Mouse (Mus musculus) heart, postnatal 0 days (tissue): ENCODE measurements around the gene Gm36028. TPM values are rescaled to one million over a fixed set of nuclear protein-coding genes. Genes with fewer than 3 reads are reported as not detected.

ENCODE experiments used
- ATAC-seq: fragments of 200-750 bp; cut with Nextera tagmentation; 2 replicates; pipeline ENCODE4 v1.8.0; 2017; ENCODE audit warnings: low read depth, moderate number of reproducible peaks, moderate library complexity; ENCODE audit not compliant: insufficient read depth
- DNase-seq: peaks from one replicate; pipeline ENCODE4 v3.0.0-alpha.2; 2016; ENCODE audit warnings: low spot score
- H3K27ac ChIP-seq: fragments of 300-500 bp; sonication (generic); 2 replicates; pipeline ENCODE4 v1.5.1; 2014; ENCODE audit warnings: low read depth, mild to moderate bottlenecking
- H3K27me3 ChIP-seq: fragments of 300-500 bp; sonication (generic); 2 replicates; pipeline ENCODE4 v1.6.1; 2014; ENCODE audit warnings: low read length, mixed read lengths; ENCODE audit not compliant: control insufficient read depth, insufficient read depth
- H3K36me3 ChIP-seq: fragments of 300-500 bp; sonication (generic); replicated peaks from 2 replicates; pipeline ENCODE4 v1.6.1; 2014; ENCODE audit warnings: low read length, mixed read lengths; ENCODE audit not compliant: control insufficient read depth, insufficient read depth
- H3K4me1 ChIP-seq: fragments of 300-500 bp; sonication (generic); 2 replicates; pipeline ENCODE4 v1.6.1; 2014; ENCODE audit warnings: antibody characterized with exemption; ENCODE audit not compliant: control insufficient read depth, insufficient read depth
- H3K4me2 ChIP-seq: fragments of 300-500 bp; sonication (generic); 2 replicates; pipeline ENCODE4 v1.6.1; 2014; ENCODE audit warnings: low read depth, mild to moderate bottlenecking, low read length, moderate library complexity
- H3K4me3 ChIP-seq: fragments of 300-500 bp; sonication (generic); 2 replicates; pipeline ENCODE4 v1.5.1; 2014; ENCODE audit warnings: low read depth, low read length
- H3K9ac ChIP-seq: fragments of 300-500 bp; sonication (generic); replicated peaks from 2 replicates; pipeline ENCODE4 v1.6.1; 2014; ENCODE audit warnings: low read depth, low read length, mixed read lengths
- H3K9me3 ChIP-seq: fragments of 300-500 bp; sonication (generic); replicated peaks from 2 replicates; pipeline ENCODE4 v1.6.1; 2016; ENCODE audit warnings: low read length; ENCODE audit not compliant: control insufficient read depth
- CTCF ChIP-seq: IDR thresholded peaks from 2 replicates; pipeline ENCODE4 v1.5.1; 2016; ENCODE audit warnings: antibody characterized with exemption, control low read depth, low read depth
- EP300 ChIP-seq: IDR thresholded peaks from 2 replicates; pipeline ENCODE4 v1.6.1; 2016; ENCODE audit warnings: antibody characterized with exemption, low read depth
- WGBS: fragments of 180-500 bp; shearing (Covaris S2); extraction: QIAGEN DNeasy Blood & Tissue Kit; methylation state at CpG from one replicate; pipeline ENCODE4 v1.1.7; 2014; 5-methylcytosine and 5-hydroxymethylcytosine counted together
- polyA plus RNA-seq: library from polyadenylated mRNA; unstranded; fragments of >200 nt; fragmentation: Nextera tagmentation; extraction: Ambion mirVana; gene quantifications from 2 replicates; pipeline ENCODE4 v1.2.1, GENCODE M21; 2015
- total RNA-seq: library from RNA; depleted of rRNA; stranded (reverse); fragments of >200 nt; gene quantifications from 2 replicates; pipeline ENCODE4 v1.2.3, GENCODE M21; 2014; ENCODE audit warnings: low replicate concordance; rRNA removed

Gm36028 gene
- total RNA-seq = 3.7 and 8.4 TPM in 2 replicates
- polyA plus RNA-seq = 3.5 and 4.2 TPM in 2 replicates

GRCm38 (mm10) chr16:37861029-37861428, at the start of gene Gm36028:
Gene Gm36028 (minus strand): TSS chr16:37861146.
- ATAC-seq = peak; percentile 62
- WGBS = 38% methylated on average over 7 of the region's 7 CpGs
- no peaks in the 10 kb centered on the region for H3K27me3 ChIP-seq
- H3K9me3 ChIP-seq = no peaks in the 10 kb centered on the region
- H3K27ac ChIP-seq = no peak within 1 kb of the TSS
- no peak within 1 kb of the TSS for H3K9ac ChIP-seq
- H3K36me3 ChIP-seq = no peaks in the 10 kb centered on the region
- H3K4me2 ChIP-seq = no peak within 1 kb of the TSS
- no peak for TF ChIP-seq EP300
- TF ChIP-seq CTCF = no peak
- DNase-seq = no peak
- no peak within 1 kb of the TSS for H3K4me3 ChIP-seq
- H3K4me1 ChIP-seq = peaks cover 14% of the 10 kb centered on the region

GRCm38 (mm10) chr16:37906456-37906855, 45.5 kb upstream of the Gm36028 start:
- ATAC-seq = no peak
- no peak for DNase-seq
- H3K27me3 ChIP-seq = no peaks in the 10 kb centered on the region
- WGBS = 88% methylated on average over 3 of the region's 3 CpGs
- no peaks in the 10 kb centered on the region for H3K4me1 ChIP-seq
- TF ChIP-seq CTCF (no peak), EP300 (no peak)
- H3K9ac ChIP-seq = no peak overlapping the region
- no peak overlapping the region for H3K27ac ChIP-seq
- no peak overlapping the region for H3K4me3 ChIP-seq
- H3K9me3 ChIP-seq = 0 out of 2 replicates have a peak, but pooled peaks cover under 1% of the 10 kb centered on the region
- H3K4me2 ChIP-seq = no peak overlapping the region
- H3K36me3 ChIP-seq = no peaks in the 10 kb centered on the region

- no peak overlapping the region for H3K4me3 ChIP-seq
- no peak for ATAC-seq
- H3K36me3 ChIP-seq = no peaks in the 10 kb centered on the region
- H3K27ac ChIP-seq = no peak overlapping the region
- no peaks in the 10 kb centered on the region for H3K4me1 ChIP-seq
- no peaks in the 10 kb centered on the region for H3K9me3 ChIP-seq
- no peak overlapping the region for H3K9ac ChIP-seq
- DNase-seq = no peak
- TF ChIP-seq CTCF (no peak), EP300 (no peak)
- no peak overlapping the region for H3K4me2 ChIP-seq
- H3K27me3 ChIP-seq = no peaks in the 10 kb centered on the region
- 57% methylated on average over 11 of the region's 11 CpGs for WGBS
Measured at GRCm38 (mm10) chr16:37901318-37901717, 40.4 kb upstream of the Gm36028 start.

DNA sequence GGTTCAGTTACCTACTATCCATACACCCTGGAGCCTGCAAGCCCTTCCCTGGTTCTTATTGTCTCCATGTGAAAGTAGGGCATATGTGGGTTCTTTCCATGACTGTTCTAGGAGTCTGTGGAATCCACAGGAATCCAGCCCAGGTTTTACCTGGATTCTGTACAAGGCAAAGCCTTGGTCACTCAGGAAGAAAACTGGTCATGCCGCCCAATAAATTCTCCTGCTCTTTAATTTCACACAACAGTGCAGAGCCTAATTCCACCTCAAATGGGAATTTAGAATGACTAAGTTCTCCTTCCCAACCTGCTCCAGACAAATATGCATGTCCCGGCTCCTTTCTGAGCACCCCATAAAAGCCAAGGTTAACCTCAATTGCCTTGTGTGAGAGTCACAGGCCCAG, 38.4 kb upstream of the Gm36028 start:
- no peaks in the 10 kb centered on the region for H3K9me3 ChIP-seq
- H3K27ac ChIP-seq = no peak overlapping the region
- peaks cover 8% of the 10 kb centered on the region for H3K4me1 ChIP-seq
- DNase-seq (no peak), ATAC-seq (no peak)
- H3K9ac ChIP-seq = no peak overlapping the region
- WGBS = 35% methylated on average over 2 of the region's 2 CpGs
- no peak overlapping the region for H3K4me3 ChIP-seq
- H3K4me2 ChIP-seq = no peak overlapping the region
- no peak for TF ChIP-seq EP300
- TF ChIP-seq CTCF = no peak
- H3K27me3 ChIP-seq = no peaks in the 10 kb centered on the region
- no peaks in the 10 kb centered on the region for H3K36me3 ChIP-seq

- no peak overlapping the region for H3K9ac ChIP-seq
- H3K27ac ChIP-seq = no peak overlapping the region
- peaks cover 14% of the 10 kb centered on the region for H3K4me1 ChIP-seq
- no peak overlapping the region for H3K4me3 ChIP-seq
- 89% methylated on average over 5 of the region's 5 CpGs for WGBS
- DNase-seq (no peak), ATAC-seq (no peak)
- H3K9me3 ChIP-seq = no peaks in the 10 kb centered on the region
- TF ChIP-seq CTCF (no peak), EP300 (no peak)
- H3K4me2 ChIP-seq = no peak overlapping the region
- no peaks in the 10 kb centered on the region for H3K36me3 ChIP-seq
- H3K27me3 ChIP-seq = no peaks in the 10 kb centered on the region
Measured at GRCm38 (mm10) chr16:37898790-37899189, 37.8 kb upstream of the Gm36028 start.

DNA sequence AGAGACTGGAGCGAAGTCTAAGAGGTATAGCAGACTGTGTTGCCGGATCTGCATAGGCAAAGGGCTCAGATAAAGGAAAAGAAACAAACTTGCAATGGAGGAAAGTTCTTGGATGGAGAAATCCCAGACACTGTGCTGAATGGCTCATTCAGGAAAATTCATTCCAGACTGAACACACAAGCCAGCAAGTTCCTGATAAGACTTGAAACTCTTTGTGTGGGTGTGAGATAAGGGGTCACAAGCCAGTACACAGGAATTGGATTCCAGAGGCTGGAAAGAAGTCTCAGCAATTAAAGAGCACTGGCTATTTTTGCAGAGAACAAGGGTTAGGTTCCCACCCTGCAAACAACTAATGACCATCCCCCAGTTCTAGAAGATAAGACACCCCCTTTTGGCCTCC, 33.0 kb upstream of the Gm36028 start:
- peaks cover 20% of the 10 kb centered on the region for H3K4me1 ChIP-seq
- H3K9ac ChIP-seq = no peak overlapping the region
- ATAC-seq = peak; percentile 88
- DNase-seq = peak; percentile 73
- H3K9me3 ChIP-seq = no peaks in the 10 kb centered on the region
- WGBS = 10% methylated on average over 2 of the region's 2 CpGs
- peak overlapping the region; percentile 30; the same call in 1 of the 2 replicates for H3K4me2 ChIP-seq
- H3K36me3 ChIP-seq = 0 out of 2 replicates have a peak, but pooled peaks cover 8% of the 10 kb centered on the region
- no peak overlapping the region for H3K4me3 ChIP-seq
- H3K27me3 ChIP-seq = no peaks in the 10 kb centered on the region
- TF ChIP-seq CTCF = no peak
- peak; percentile 71 for TF ChIP-seq EP300
- H3K27ac ChIP-seq = peak overlapping the region; percentile 56
